Mouse (Mus musculus) forebrain, embryonic 14.5 days (tissue): Measurements from ENCODE around the gene Cep170b. TPM values are rescaled to one million over a fixed set of nuclear protein-coding genes. Genes with fewer than 3 reads are reported as not detected.

Source experiments
- ATAC-seq: fragments of 200-750 bp; cut with Nextera tagmentation; 2 replicates; pipeline ENCODE4 v1.8.0; 2017; ENCODE audit warnings: mild to moderate bottlenecking, moderate library complexity
- DNase-seq: peaks from one replicate; pipeline ENCODE4 v3.0.0-alpha.2; 2015; ENCODE audit warnings: low spot score
- H3K27ac ChIP-seq: fragments of 300-500 bp; sonication (generic); 2 replicates; pipeline ENCODE4 v1.5.1; 2014; ENCODE audit warnings: low read depth, mild to moderate bottlenecking, control low read depth, low read length, moderate library complexity
- H3K27me3 ChIP-seq: fragments of 300-500 bp; sonication (generic); replicated peaks from 2 replicates; pipeline ENCODE4 v1.6.1; 2014; ENCODE audit warnings: low read length, control low read depth, mixed read lengths; ENCODE audit not compliant: control insufficient read depth, insufficient read depth
- H3K36me3 ChIP-seq: fragments of 300-500 bp; sonication (generic); 2 replicates; pipeline ENCODE4 v1.6.1; 2014; ENCODE audit warnings: low read length, control low read depth; ENCODE audit not compliant: control insufficient read depth, insufficient read depth
- H3K4me1 ChIP-seq: fragments of 300-500 bp; sonication (generic); 2 replicates; pipeline ENCODE4 v1.6.1; 2014; ENCODE audit warnings: antibody characterized with exemption, low read length, control low read depth; ENCODE audit not compliant: control insufficient read depth, insufficient read depth
- H3K4me2 ChIP-seq: fragments of 300-500 bp; sonication (generic); 2 replicates; pipeline ENCODE4 v1.6.1; 2014; ENCODE audit warnings: mild to moderate bottlenecking, control low read depth, low read length
- H3K4me3 ChIP-seq: fragments of 300-500 bp; sonication (generic); 2 replicates; pipeline ENCODE4 v1.5.1; 2014; ENCODE audit warnings: low read depth, low read length, control low read depth
- H3K9ac ChIP-seq: fragments of 300-500 bp; sonication (generic); 2 replicates; pipeline ENCODE4 v1.6.1; 2014; ENCODE audit warnings: mild to moderate bottlenecking, low read length, control low read depth, moderate library complexity
- H3K9me3 ChIP-seq: fragments of 300-500 bp; sonication (generic); replicated peaks from 2 replicates; pipeline ENCODE4 v1.6.1; 2016; ENCODE audit warnings: low read length, control low read depth, mixed read lengths; ENCODE audit not compliant: control insufficient read depth
- WGBS: fragments of 180-500 bp; shearing (Covaris S2); extraction: QIAGEN DNeasy Blood & Tissue Kit; methylation state at CpG from one replicate; pipeline ENCODE4 v1.1.7; 2014; 5-methylcytosine and 5-hydroxymethylcytosine counted together
- polyA plus RNA-seq: library from polyadenylated mRNA; unstranded; fragments of >200 nt; fragmentation: Nextera tagmentation; extraction: Ambion mirVana; gene quantifications from 2 replicates; pipeline ENCODE4 v1.2.1, GENCODE M21; 2014

The Cep170b gene
- polyA plus RNA-seq, 1 experiment from 2014 or later, result 10.3 TPM

GRCm38 (mm10) chr12:112677076-112677475 is 43.2 kb upstream of the Cep170b start:
- WGBS, result 55% methylated on average over 5 of the region's 5 CpGs
- H3K4me1 ChIP-seq, result peaks cover 23% of the 10 kb centered on the region
- ATAC-seq, result no peak

GRCm38 (mm10) chr12:112677943-112678554 is 42.2 kb upstream of the Cep170b start:
- peaks cover 20% of the 10 kb centered on the region for H3K4me1 ChIP-seq
- ATAC-seq, result no peak
- WGBS, result 17% methylated on average over 19 of the region's 19 CpGs
- peak overlapping the region; percentile 59; the same call in 1 of the 2 replicates for H3K9ac ChIP-seq
- H3K36me3 ChIP-seq, result no peaks in the 10 kb centered on the region
- H3K4me2 ChIP-seq, result peak overlapping the region; percentile 92
- no peak overlapping the region for H3K27ac ChIP-seq
- no peak for DNase-seq
- H3K27me3 ChIP-seq, result peaks cover 28% of the 10 kb centered on the region
- no peaks in the 10 kb centered on the region for H3K9me3 ChIP-seq
- H3K4me3 ChIP-seq, result peak overlapping the region; percentile 55

More at GRCm38 (mm10) chr12:112677076-112677475, 43.2 kb upstream of the Cep170b start:
- no peaks in the 10 kb centered on the region for H3K36me3 ChIP-seq
- H3K9me3 ChIP-seq, result no peaks in the 10 kb centered on the region
- H3K4me2 ChIP-seq, result no peak overlapping the region
- no peak overlapping the region for H3K9ac ChIP-seq
- DNase-seq, result peak; percentile 23
- no peak overlapping the region for H3K4me3 ChIP-seq
- H3K27me3 ChIP-seq, result peaks cover 28% of the 10 kb centered on the region
- H3K27ac ChIP-seq, result no peak overlapping the region

GRCm38 (mm10) chr12:112678555-112679026 is 41.7 kb upstream of the Cep170b start, which contains the start of gene Zbtb42:
Gene Zbtb42, plus strand, starts transcription at chr12:112678828.
- H3K27ac ChIP-seq, result no peak within 1 kb of the TSS
- WGBS, result 2% methylated on average over 58 of the region's 60 CpGs
- H3K4me3 ChIP-seq, result peak within 1 kb of the TSS; percentile 55
- DNase-seq (peak; percentile 52), ATAC-seq (peak; percentile 19)
- H3K36me3 ChIP-seq, result no peaks in the 10 kb centered on the region
- H3K9me3 ChIP-seq, result no peaks in the 10 kb centered on the region
- peak within 1 kb of the TSS; percentile 92 for H3K4me2 ChIP-seq
- H3K9ac ChIP-seq, result peak within 1 kb of the TSS; percentile 59
- peaks cover 20% of the 10 kb centered on the region for H3K4me1 ChIP-seq
- peaks cover 28% of the 10 kb centered on the region for H3K27me3 ChIP-seq

- Histone ChIP-seq H3K4me3 (peak overlapping the region; percentile 55), H3K27ac (no peak overlapping the region), H3K4me1 (peaks cover 20% of the 10 kb centered on the region), H3K4me2 (peak overlapping the region; percentile 92), H3K9ac (peak overlapping the region; percentile 59), H3K9me3 (no peaks in the 10 kb centered on the region), H3K36me3 (no peaks in the 10 kb centered on the region), H3K27me3 (peaks cover 28% of the 10 kb centered on the region)
- WGBS, result 4% methylated on average over 74 of the region's 87 CpGs
- DNase-seq (peak; percentile 49), ATAC-seq (peak; percentile 27)
Observed at GRCm38 (mm10) chr12:112679027-112679996, 40.9 kb upstream of the Cep170b start.

- Histone ChIP-seq H3K27me3 (peaks cover 20% of the 10 kb centered on the region), H3K9me3 (no peaks in the 10 kb centered on the region), H3K9ac (no peak overlapping the region), H3K4me1 (peaks cover 8% of the 10 kb centered on the region), H3K27ac (no peak overlapping the region), H3K4me2 (no peak overlapping the region), H3K4me3 (no peak overlapping the region), H3K36me3 (no peaks in the 10 kb centered on the region)
- no peak for ATAC-seq
- 52% methylated on average over 7 of the region's 7 CpGs for WGBS
- DNase-seq, result no peak
Observed at GRCm38 (mm10) chr12:112683351-112683750, 36.9 kb upstream of the Cep170b start.

- Histone ChIP-seq H3K4me2 (no peak overlapping the region), H3K36me3 (no peaks in the 10 kb centered on the region), H3K9ac (no peak overlapping the region), H3K4me1 (peaks cover 6% of the 10 kb centered on the region), H3K27ac (no peak overlapping the region), H3K9me3 (no peaks in the 10 kb centered on the region), H3K4me3 (no peak overlapping the region), H3K27me3 (no peaks in the 10 kb centered on the region)
- DNase-seq, result no peak
- no peak for ATAC-seq
- 85% methylated on average over 15 of the region's 15 CpGs for WGBS
Observed at GRCm38 (mm10) chr12:112688458-112688857, 31.8 kb upstream of the Cep170b start.

GRCm38 (mm10) chr12:112693185-112694126 is 26.8 kb upstream of the Cep170b start:
- WGBS, result 3% methylated on average over 54 of the region's 54 CpGs
- peak; percentile 96 for ATAC-seq
- peak overlapping the region; percentile 94 for H3K9ac ChIP-seq
- H3K36me3 ChIP-seq, result no peaks in the 10 kb centered on the region
- H3K27ac ChIP-seq, result peak overlapping the region; percentile 76
- peak overlapping the region; percentile 64 for H3K4me3 ChIP-seq
- peaks cover 9% of the 10 kb centered on the region for H3K4me1 ChIP-seq
- peak; percentile 96 for DNase-seq
- no peaks in the 10 kb centered on the region; the same call in 1 of the 2 replicates for H3K27me3 ChIP-seq
- H3K9me3 ChIP-seq, result no peaks in the 10 kb centered on the region
- H3K4me2 ChIP-seq, result peak overlapping the region; percentile 96

- no peaks in the 10 kb centered on the region for H3K36me3 ChIP-seq
Observed at GRCm38 (mm10) chr12:112694127-112694475, 26.2 kb upstream of the Cep170b start.

More at GRCm38 (mm10) chr12:112694127-112694475, 26.2 kb upstream of the Cep170b start:
- Histone ChIP-seq H3K9ac (peak overlapping the region; percentile 94), H3K4me1 (peaks cover 9% of the 10 kb centered on the region), H3K9me3 (no peaks in the 10 kb centered on the region), H3K27ac (peak overlapping the region; percentile 76), H3K4me2 (peak overlapping the region; percentile 96), H3K27me3 (no peaks in the 10 kb centered on the region; the same call in 1 of the 2 replicates), H3K4me3 (peak overlapping the region; percentile 64; the same call in 1 of the 2 replicates)
- peak; percentile 2; the same call in 1 of the 2 replicates for ATAC-seq
- 84% methylated on average over 10 of the region's 10 CpGs for WGBS
- DNase-seq, result no peak
